Mouse (Mus musculus) kidney, postnatal 0 days (tissue): ENCODE measurements around the gene Zc2hc1c. TPM values are rescaled to one million over a fixed set of nuclear protein-coding genes. Genes with fewer than 3 reads are reported as not detected.
A peak's percentile ranks its signal among the peaks of the same experiment; 100 is the strongest.

ENCODE experiments used
- ATAC-seq: fragments of 200-750 bp; cut with Nextera tagmentation; replicated peaks from 2 replicates; pipeline ENCODE4 v1.8.0; 2017; ENCODE audit warnings: low read depth, moderate number of reproducible peaks, moderate TSS enrichment, moderate library complexity; ENCODE audit not compliant: low FRiP score
- DNase-seq: peaks from one replicate; pipeline ENCODE4 v3.0.0-alpha.2; 2016; ENCODE audit warnings: low spot score
- H3K27ac ChIP-seq: fragments of 300-500 bp; sonication (generic); 2 replicates; pipeline ENCODE4 v1.5.1; 2014; ENCODE audit warnings: mild to moderate bottlenecking
- H3K27me3 ChIP-seq: fragments of 300-500 bp; sonication (generic); 2 replicates; pipeline ENCODE4 v1.6.1; 2014; ENCODE audit warnings: low read length, mixed read lengths; ENCODE audit not compliant: insufficient read depth
- H3K36me3 ChIP-seq: fragments of 300-500 bp; sonication (generic); 2 replicates; pipeline ENCODE4 v1.6.1; 2014; ENCODE audit warnings: low read length, mixed read lengths; ENCODE audit not compliant: insufficient read depth
- H3K4me1 ChIP-seq: fragments of 300-500 bp; sonication (generic); replicated peaks from 2 replicates; pipeline ENCODE4 v1.6.1; 2014; ENCODE audit warnings: antibody characterized with exemption, low read length, mixed read lengths; ENCODE audit not compliant: insufficient read depth
- H3K4me2 ChIP-seq: fragments of 300-500 bp; sonication (generic); 2 replicates; pipeline ENCODE4 v1.6.1; 2014; ENCODE audit warnings: mild to moderate bottlenecking, low read length, moderate library complexity, mixed read lengths
- H3K4me3 ChIP-seq: fragments of 300-500 bp; sonication (generic); replicated peaks from 2 replicates; pipeline ENCODE4 v1.5.1; 2014; ENCODE audit warnings: low read depth, low read length
- H3K9ac ChIP-seq: fragments of 300-500 bp; sonication (generic); 2 replicates; pipeline ENCODE4 v1.6.1; 2014; ENCODE audit warnings: low read depth, low read length
- H3K9me3 ChIP-seq: fragments of 300-500 bp; sonication (generic); replicated peaks from 2 replicates; pipeline ENCODE4 v1.6.1; 2016; ENCODE audit warnings: low read length, inconsistent platforms, mixed read lengths
- CTCF ChIP-seq: IDR thresholded peaks from 2 replicates; pipeline ENCODE4 v1.5.1; 2016; ENCODE audit warnings: antibody characterized with exemption, low read depth, mild to moderate bottlenecking, moderate library complexity
- WGBS: fragments of 180-500 bp; shearing (Covaris S2); extraction: QIAGEN DNeasy Blood & Tissue Kit; methylation state at CpG from one replicate; pipeline ENCODE4 v1.1.7; 2014; 5-methylcytosine and 5-hydroxymethylcytosine counted together
- polyA plus RNA-seq: library from polyadenylated mRNA; unstranded; fragments of >200 nt; fragmentation: Nextera tagmentation; extraction: Ambion mirVana; gene quantifications from 2 replicates; pipeline ENCODE4 v1.2.1, GENCODE M21; 2015

Gene Zc2hc1c
- polyA plus RNA-seq, 1 experiment from 2014 or later = 3.5 TPM

- ATAC-seq = peak; percentile 69; the same call in 1 of the 2 replicates
- Histone ChIP-seq H3K4me1 (peaks cover 5% of the 10 kb centered on the region), H3K36me3 (peaks cover 74% of the 10 kb centered on the region), H3K9me3 (no peaks in the 10 kb centered on the region), H3K27me3 (no peaks in the 10 kb centered on the region), H3K4me3 (no peak overlapping the region), H3K27ac (no peak overlapping the region), H3K9ac (no peak overlapping the region), H3K4me2 (peak overlapping the region; percentile 34; the same call in 1 of the 2 replicates)
- WGBS = 36% methylated on average over 16 of the region's 16 CpGs
- peak; percentile 99 for TF ChIP-seq CTCF
- DNase-seq = peak; percentile 96
These were observed 17.0 kb downstream of the Zc2hc1c start for GRCm38 (mm10) chr12:85305247-85305892.

- no peaks in the 10 kb centered on the region for H3K27me3 ChIP-seq
- no peak overlapping the region for H3K9ac ChIP-seq
- H3K4me2 ChIP-seq = no peak overlapping the region
- H3K9me3 ChIP-seq = no peaks in the 10 kb centered on the region
- WGBS = 91% methylated on average over 3 of the region's 3 CpGs
- no peak overlapping the region for H3K4me3 ChIP-seq
- H3K36me3 ChIP-seq = peaks cover 63% of the 10 kb centered on the region
- ATAC-seq = no peak
- peaks cover 5% of the 10 kb centered on the region for H3K4me1 ChIP-seq
- TF ChIP-seq CTCF = no peak
- no peak overlapping the region for H3K27ac ChIP-seq
- DNase-seq = no peak
These were observed 20.3 kb downstream of the Zc2hc1c start for GRCm38 (mm10) chr12:85308651-85309050.

GRCm38 (mm10) chr12:85330153-85330552 lies 41.8 kb downstream of the Zc2hc1c start:
- H3K9me3 ChIP-seq = no peaks in the 10 kb centered on the region
- no peak overlapping the region for H3K4me3 ChIP-seq
- no peaks in the 10 kb centered on the region for H3K27me3 ChIP-seq
- no peak overlapping the region for H3K4me2 ChIP-seq
- H3K27ac ChIP-seq = no peak overlapping the region
- WGBS = 92% methylated on average over 7 of the region's 7 CpGs
- H3K9ac ChIP-seq = no peak overlapping the region
- H3K4me1 ChIP-seq = no peaks in the 10 kb centered on the region
- peaks cover 58% of the 10 kb centered on the region for H3K36me3 ChIP-seq
- DNase-seq = no peak
- no peak for ATAC-seq
- TF ChIP-seq CTCF = no peak

- Histone ChIP-seq H3K9ac (no peak overlapping the region; the same call in none of the 2 replicates), H3K36me3 (peaks cover 21% of the 10 kb centered on the region), H3K27me3 (no peaks in the 10 kb centered on the region), H3K4me3 (peak overlapping the region; percentile 99; the same call in 1 of the 2 replicates), H3K27ac (no peak overlapping the region), H3K4me2 (peak overlapping the region; percentile 90), H3K9me3 (no peaks in the 10 kb centered on the region), H3K4me1 (peaks cover 8% of the 10 kb centered on the region)
- TF ChIP-seq CTCF = no peak
- ATAC-seq = no peak
- WGBS = 81% methylated on average over 6 of the region's 6 CpGs
- no peak for DNase-seq
These were observed 49.3 kb downstream of the Zc2hc1c start for GRCm38 (mm10) chr12:85337567-85338311.

- Histone ChIP-seq H3K9me3 (no peaks in the 10 kb centered on the region), H3K4me2 (peak overlapping the region; percentile 90), H3K9ac (peak overlapping the region; percentile 99), H3K4me3 (peak overlapping the region; percentile 99), H3K4me1 (peaks cover 8% of the 10 kb centered on the region), H3K36me3 (peaks cover 14% of the 10 kb centered on the region), H3K27ac (peak overlapping the region; percentile 92), H3K27me3 (no peaks in the 10 kb centered on the region)
- ATAC-seq (peak; percentile 67), DNase-seq (peak; percentile 41)
- WGBS = 1% methylated on average over 42 of the region's 42 CpGs
- TF ChIP-seq CTCF = no peak
These were observed 50.4 kb downstream of the Zc2hc1c start for GRCm38 (mm10) chr12:85338815-85339214.

DNA sequence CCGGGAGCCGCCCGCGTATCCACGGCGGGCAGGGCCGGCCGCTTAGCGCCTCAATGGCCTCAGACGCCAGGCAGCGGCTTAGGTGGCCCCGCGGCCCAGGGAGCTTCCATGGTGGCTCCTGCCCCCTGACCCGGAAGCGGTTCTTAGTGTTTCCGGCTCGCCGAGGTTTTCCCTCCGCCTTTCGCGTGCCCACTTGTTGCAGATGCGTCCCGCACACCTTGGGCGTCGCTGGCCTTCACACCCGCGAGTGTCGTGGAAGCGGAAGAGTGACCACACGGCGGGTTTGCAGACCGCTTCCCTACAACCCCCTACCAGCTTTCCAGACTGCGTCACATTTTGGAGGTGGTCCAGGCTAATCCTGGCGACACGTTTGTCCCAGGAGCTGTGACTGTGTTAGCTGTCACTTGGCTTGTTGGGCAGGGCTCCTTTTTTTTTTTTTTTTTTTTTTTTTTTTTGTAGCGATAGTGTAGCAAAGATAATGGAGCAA lies 50.9 kb downstream of the Zc2hc1c start, which contains the start of gene Nek9:
Gene Nek9 (minus strand): TSS at position 120 of the 487 bp plus-strand sequence.
- peak within 1 kb of the TSS; percentile 99 for H3K9ac ChIP-seq
- peak; percentile 85 for ATAC-seq
- no peaks in the 10 kb centered on the region for H3K9me3 ChIP-seq
- H3K27ac ChIP-seq = peak within 1 kb of the TSS; percentile 92
- no peak for TF ChIP-seq CTCF
- H3K4me2 ChIP-seq = peak within 1 kb of the TSS; percentile 90
- DNase-seq = peak; percentile 94
- H3K27me3 ChIP-seq = no peaks in the 10 kb centered on the region
- peak within 1 kb of the TSS; percentile 99 for H3K4me3 ChIP-seq
- H3K36me3 ChIP-seq = peaks cover 9% of the 10 kb centered on the region
- peaks cover 8% of the 10 kb centered on the region for H3K4me1 ChIP-seq
- WGBS = under 1% methylated on average over 36 of the region's 36 CpGs
